Mouse (Mus musculus): ENCODE measurements around the gene Kremen2.

Gene Kremen2

DNA sequence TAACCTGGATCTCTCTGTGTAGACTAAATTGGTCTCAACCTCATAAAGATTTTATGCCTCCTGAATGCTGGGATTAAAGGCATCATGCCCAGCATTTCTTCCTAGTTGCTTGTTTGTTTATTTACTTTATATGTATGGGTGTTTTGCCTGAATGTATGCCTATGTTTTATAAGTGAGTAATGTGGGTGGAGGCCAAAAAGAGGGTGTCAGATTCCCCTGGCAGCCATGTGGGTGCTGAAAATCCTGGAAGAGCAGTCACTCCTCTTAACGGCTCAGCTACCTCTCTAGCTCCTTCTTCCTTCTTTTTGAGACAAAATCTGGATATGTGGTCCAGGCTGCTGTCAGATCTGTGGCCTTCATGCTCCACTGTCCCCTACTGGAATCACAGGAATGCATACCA is 15.2 kb downstream of the Kremen2 start:
- no peak for DNase-seq (ENCODE audit: low spot score)

GRCm38 (mm10) chr17:23726758-23727142 is 18.9 kb downstream of the Kremen2 start:
- peak; percentile 76 for DNase-seq (ENCODE audit: low spot score)

- peak; percentile 93 for DNase-seq (ENCODE audit: low spot score)
Measured at GRCm38 (mm10) chr17:23725999-23726757, 19.5 kb downstream of the Kremen2 start, which contains the start of gene Pkmyt1. Pkmyt1 (plus strand) TSS chr17:23726336.

- DNase-seq (ENCODE audit: low spot score) = no peak
Measured at GRCm38 (mm10) chr17:23725477-23725876, 20.2 kb downstream of the Kremen2 start.

DNA sequence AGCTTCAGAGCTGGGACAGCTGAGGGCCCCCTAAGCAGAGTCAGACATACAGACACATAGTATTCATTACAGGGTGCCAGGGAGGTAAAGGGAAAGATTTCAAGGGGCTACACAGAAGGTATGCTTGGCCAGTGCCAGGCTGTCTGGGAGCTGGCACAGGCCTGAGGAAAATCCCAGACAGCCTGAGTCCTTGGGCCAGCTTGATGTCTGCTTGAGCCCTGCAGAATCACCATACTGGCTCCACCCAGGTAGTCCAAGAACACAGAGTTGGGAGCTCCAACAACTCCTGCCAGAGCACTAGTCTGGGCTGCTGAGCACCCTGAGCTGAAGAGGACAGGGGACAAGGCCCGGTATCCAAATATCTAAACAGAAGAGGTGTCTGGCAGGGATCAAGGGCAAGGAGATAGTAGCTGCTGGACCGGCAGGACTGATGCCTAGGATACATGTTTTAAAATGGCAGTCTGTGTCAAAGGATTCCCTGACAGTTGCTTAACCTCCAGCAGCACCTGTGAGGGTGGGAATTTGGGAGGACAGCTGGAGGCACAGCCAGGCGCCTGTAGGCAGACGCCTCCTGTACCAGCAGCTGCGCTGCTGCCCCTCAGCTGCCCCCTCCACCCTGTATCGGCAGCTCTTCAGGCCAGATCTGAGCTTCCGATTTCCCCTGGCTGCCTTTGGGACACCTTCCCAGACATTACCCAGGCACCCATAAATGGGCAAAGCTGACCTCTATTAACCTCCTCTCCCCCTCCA is 23.1 kb downstream of the Kremen2 start, which contains the start of gene 1520401A03Rik:
Gene 1520401A03Rik, minus strand, starts transcription at position 408 of the 750 bp plus-strand sequence.
- DNase-seq (ENCODE audit: low spot score) = no peak

- no peak for DNase-seq (ENCODE audit: low spot score)
Measured at GRCm38 (mm10) chr17:23721886-23722285, 23.7 kb downstream of the Kremen2 start.

DNA sequence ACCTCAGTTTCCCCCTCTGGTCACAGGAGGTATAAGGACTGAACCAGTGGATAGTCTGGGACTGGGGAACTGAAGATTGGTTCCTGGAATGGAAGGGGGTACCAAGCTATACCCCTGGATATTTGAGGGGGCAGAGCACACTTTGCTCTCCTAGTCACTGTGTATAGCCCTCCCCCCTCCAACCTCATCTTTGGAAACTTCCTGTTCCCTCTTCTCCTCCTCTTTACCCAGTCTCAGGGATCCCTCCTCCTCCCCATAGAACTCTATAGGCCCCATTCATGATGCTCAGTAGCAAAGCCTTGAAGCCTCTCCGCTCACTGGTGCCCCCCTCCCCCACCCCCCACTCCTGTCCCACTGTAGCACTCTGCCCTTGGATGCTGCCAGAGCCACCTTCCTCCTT is 26.2 kb downstream of the Kremen2 start:
- no peak for DNase-seq (ENCODE audit: low spot score)

DNA sequence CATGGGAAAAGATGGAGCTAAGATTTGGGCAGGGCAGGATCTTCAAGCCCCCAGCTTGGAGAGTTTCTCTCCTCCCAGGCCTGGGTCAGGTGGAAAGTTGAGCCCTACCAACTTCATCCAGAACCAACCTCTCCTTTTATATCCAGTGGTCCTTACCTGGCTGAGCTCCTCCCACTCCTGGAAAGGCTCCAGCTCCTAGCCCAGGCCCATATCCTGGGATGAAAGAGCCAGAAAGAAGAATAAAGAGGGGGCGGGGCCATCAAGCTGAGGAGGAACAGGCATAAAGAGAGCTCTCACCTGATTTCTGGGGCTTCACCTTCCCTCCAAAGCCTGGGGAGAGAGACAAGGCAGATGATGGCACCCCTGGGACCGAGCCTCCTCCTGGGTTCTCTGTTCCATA is 28.6 kb downstream of the Kremen2 start:
- no peak for DNase-seq (ENCODE audit: low spot score)

- peak; percentile 63 for DNase-seq (ENCODE audit: low spot score)
Measured at GRCm38 (mm10) chr17:23706212-23706611, 39.4 kb downstream of the Kremen2 start.

DNA sequence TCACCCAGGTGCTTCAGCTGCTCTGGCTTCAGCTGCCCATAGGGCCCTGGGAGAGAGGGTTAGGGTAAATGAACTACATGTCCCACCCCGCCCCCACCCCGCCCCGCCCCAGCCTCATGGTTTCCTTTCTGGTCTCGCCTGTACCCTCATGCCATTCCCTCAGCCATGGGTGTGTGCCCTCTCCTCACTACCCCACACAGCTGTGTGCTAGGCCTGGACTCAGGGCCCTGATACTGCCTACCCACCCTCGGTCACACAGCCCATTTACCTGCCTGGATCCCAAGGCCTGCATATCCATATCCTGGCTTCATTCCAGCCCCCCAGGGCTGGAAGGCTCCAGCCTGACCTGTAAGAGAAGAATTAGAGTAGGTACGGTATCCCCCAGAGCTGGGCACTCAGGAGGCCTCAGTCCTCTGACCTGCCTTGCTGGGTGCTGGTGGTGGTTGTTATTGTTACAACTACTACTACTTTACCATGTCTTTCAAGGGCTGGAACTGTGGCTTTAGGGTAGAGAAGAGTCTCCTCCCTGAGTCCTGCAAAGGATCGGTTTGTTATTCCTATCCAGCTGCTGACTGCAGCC is 40.0 kb downstream of the Kremen2 start:
- DNase-seq (ENCODE audit: low spot score) = no peak

- peak; percentile 28 for DNase-seq (ENCODE audit: low spot score)
Measured at GRCm38 (mm10) chr17:23704741-23705140, 40.9 kb downstream of the Kremen2 start.

DNA sequence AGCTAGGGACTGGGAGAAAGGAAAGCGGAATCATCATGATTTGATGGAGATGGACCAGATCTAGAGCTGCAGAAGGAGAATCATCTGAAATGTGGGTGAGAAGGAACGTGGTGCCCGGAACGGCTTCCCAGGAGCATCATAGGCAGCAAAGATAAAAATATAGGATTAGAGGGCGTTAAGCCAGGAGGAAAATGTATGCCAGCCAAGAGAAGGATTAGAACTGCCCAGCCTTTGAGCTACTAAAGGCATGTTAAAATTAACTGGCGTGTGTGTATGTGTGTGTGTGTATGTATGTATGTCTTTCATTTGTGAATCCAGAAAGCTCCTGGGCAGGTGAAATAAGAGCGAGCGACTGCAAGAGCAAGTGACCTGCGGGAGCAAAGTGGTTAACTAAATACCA is 42.3 kb downstream of the Kremen2 start:
- no peak for DNase-seq (ENCODE audit: low spot score)

DNA sequence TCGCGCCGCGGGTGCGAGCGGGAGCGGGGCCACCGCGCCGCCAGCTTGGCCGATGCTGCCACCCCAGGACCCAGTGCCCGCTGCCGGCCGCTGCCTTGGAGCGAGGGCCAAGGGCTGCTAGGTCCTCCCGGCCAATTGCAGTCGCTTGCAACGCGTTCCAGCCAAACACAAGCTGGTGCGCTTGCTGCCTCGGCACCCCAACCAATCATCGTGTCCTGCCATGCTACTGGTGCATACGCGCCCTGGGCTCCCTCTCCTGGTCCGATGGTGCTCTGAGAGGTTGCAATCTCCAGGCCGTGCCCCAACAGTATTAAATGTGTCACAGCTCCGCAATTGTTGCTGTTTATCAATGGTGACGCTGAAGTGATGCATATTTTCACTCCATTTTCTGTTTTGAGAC is 45.6 kb downstream of the Kremen2 start:
- peak; percentile 93 for DNase-seq (ENCODE audit: low spot score)

DNA sequence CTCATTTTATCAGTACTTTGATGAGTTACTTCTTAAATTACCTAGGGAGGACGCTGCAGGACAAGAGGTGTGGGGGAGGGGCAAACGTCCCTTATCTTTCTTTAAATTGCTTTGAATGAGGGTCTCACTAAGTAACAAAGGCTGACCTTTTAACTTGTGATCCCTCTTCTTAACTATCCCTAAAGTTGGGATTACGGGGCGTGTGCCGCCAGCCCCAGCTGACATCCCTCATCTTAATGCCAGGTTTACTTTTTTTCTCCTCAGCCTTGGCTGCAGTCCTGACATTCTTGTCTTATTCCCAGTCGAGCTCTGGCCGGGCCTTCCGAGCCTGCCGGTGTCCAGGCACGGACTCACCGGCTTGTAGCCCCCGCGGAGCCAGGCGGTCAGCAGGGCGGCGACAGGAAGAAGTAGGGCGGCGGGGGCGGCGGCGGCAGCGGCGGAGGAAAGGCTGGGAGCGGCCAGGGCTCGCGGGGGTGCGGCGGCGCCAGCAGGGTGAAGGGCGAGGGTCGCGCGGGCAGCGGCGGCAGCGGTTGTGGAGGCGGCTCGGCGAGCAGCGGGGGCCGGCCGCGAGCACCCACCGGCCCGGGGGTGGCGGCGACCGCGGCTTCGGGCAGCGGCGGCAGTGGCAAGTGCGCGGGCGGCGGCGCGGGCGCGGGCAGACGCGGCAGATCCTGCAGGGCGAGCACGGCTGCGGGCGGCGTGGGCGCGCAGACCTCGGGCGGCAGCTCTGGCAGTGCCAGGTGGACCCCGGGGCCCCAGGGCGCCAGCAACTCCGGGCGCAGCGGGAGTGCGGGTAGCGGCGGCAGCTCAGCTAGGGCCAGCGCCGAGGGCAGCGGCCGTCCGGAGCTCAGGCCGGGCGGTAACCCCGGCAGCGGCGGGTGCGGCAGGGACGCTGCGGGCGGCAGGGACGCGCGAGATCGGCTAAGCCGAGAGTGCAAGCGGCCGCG is 46.2 kb downstream of the Kremen2 start:
- no peak for DNase-seq (ENCODE audit: low spot score)

DNA sequence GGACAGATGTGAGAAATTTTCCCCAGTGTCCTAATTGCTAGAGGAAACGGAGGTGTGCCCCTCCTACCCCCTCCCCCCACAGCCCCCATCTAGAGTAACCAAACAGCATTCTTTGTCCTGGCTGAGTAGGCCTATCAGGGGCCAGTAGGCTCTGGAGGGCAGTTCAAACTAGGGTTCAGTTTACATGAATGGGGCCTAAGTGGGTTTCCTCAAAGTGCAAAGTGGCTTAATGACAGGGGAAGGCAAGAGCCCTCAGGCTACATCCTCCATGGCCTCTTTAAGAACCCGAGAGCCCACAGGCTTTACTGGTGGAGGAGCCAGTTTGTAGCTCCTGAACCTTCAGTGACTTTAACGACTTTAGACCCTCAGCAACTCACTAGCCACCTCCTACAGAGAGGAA is 49.8 kb downstream of the Kremen2 start:
- no peak for DNase-seq (ENCODE audit: low spot score)

- no peak for DNase-seq (ENCODE audit: low spot score)
Measured at GRCm38 (mm10) chr17:23694491-23694890, 51.1 kb downstream of the Kremen2 start.
